In the genomic region with DNA sequence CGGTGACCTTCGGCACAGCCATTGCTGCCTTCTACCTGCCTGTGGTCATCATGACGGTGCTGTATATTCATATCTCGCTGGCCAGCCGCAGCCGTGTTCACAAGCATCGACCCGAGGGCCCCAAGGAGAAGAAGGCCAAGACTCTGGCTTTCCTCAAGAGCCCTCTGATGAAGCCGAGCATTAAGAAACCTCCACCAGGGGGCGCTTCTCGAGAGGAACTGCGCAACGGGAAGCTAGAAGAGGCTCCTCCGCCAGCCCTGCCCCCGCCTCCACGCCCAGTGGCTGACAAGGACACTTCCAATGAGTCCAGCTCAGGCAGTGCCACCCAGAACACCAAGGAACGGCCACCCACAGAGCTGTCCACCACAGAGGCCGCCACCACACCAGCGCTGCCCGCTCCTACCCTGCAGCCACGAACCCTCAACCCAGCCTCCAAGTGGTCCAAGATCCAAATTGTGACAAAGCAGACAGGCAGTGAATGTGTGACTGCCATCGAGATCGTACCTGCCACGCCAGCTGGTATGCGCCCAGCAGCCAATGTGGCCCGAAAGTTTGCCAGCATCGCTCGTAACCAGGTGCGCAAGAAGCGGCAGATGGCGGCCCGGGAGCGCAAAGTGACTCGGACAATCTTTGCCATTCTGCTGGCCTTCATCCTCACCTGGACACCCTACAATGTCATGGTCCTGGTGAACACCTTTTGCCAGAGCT, we compare ENCODE assay signal across 8 mouse cellular contexts. TPM values are rescaled to one million over a fixed set of nuclear protein-coding genes. Genes with fewer than 3 reads are reported as not detected.
DNase-seq lines count a peak whose midpoint lies in the region; ATAC-seq and TF ChIP-seq lines count a peak whose summit lies in the region.

No protein-coding gene starts in this region.

- no peak for TF ChIP-seq POLR2A in spleen, adult 2 months (IDR thresholded peaks at IDR 0.05; ENCODE audit: low read depth, low read length)

- H3K4me3 ChIP-seq in hindbrain, embryonic 11.5 days (ENCODE audit: low read depth, low read length): no peak overlapping the region
- H3K4me3 ChIP-seq in hindbrain, embryonic 14.5 days (replicated peaks; ENCODE audit: low read length): no peak overlapping the region
- H3K4me3 ChIP-seq in spleen, adult 2 months (ENCODE audit: extremely low read depth, insufficient read depth, insufficient read length): no peak overlapping the region

- H3K27me3 ChIP-seq in hindbrain, embryonic 11.5 days (ENCODE audit: control insufficient read depth, insufficient read depth, low read length): peaks cover 9% of the 10 kb centered on the region
- H3K27me3 ChIP-seq in hindbrain, embryonic 14.5 days (ENCODE audit: control insufficient read depth, insufficient read depth, low read length): peaks cover 22% of the 10 kb centered on the region
- peaks cover 9% of the 10 kb centered on the region; the same call in 1 of the 2 replicates for H3K27me3 ChIP-seq in spleen, adult 2 months (ENCODE audit: control insufficient read depth, insufficient read depth, low read length)

- no peak overlapping the region for H3K27ac ChIP-seq in hindbrain, embryonic 11.5 days (ENCODE audit: low read depth, low read length)
- H3K27ac ChIP-seq in hindbrain, embryonic 14.5 days: no peak overlapping the region
- no peak overlapping the region for H3K27ac ChIP-seq in spleen, adult 2 months (ENCODE audit: insufficient read depth, low read length)

- TF ChIP-seq CTCF in spleen, adult 2 months (IDR thresholded peaks at IDR 0.05; ENCODE audit: extremely low read depth, insufficient read depth, insufficient read length, insufficient replicate concordance): peak; percentile 66

- no peak overlapping the region for H3K9ac ChIP-seq in hindbrain, embryonic 11.5 days (ENCODE audit: low read depth, low read length)
- no peak overlapping the region for H3K9ac ChIP-seq in hindbrain, embryonic 14.5 days

- no peaks in the 10 kb centered on the region for H3K9me3 ChIP-seq in hindbrain, embryonic 11.5 days (ENCODE audit: control insufficient read depth, low read length)
- H3K9me3 ChIP-seq in hindbrain, embryonic 14.5 days (ENCODE audit: control insufficient read depth, low read length): no peaks in the 10 kb centered on the region

- 41% methylated on average over 34 of the region's 34 CpGs for WGBS in hindbrain, embryonic 11.5 days
- whole genome bisulfite sequencing in hindbrain, embryonic 14.5 days: 43% methylated on average over 34 of the region's 34 CpGs
- 47% methylated on average over 34 of the region's 34 CpGs for WGBS in spleen, adult 2 months

- no peaks in the 10 kb centered on the region for H3K36me3 ChIP-seq in hindbrain, embryonic 11.5 days (ENCODE audit: control insufficient read depth, insufficient read depth, low read length)
- peaks cover 2% of the 10 kb centered on the region; the same call in 1 of the 2 replicates for H3K36me3 ChIP-seq in hindbrain, embryonic 14.5 days (replicated peaks; ENCODE audit: control insufficient read depth, insufficient read depth)
- H3K36me3 ChIP-seq in spleen, adult 2 months (ENCODE audit: control insufficient read depth, insufficient read depth, low read length): peaks cover 3% of the 10 kb centered on the region

- ATAC-seq in hindbrain, embryonic 11.5 days (ENCODE audit: low FRiP score): no peak
- no peak for ATAC-seq in hindbrain, embryonic 14.5 days (ENCODE audit: low FRiP score)
- peak; percentile 34 for ATAC-seq in inflammation-experienced regulatory T-cells, adult 6 months
- ATAC-seq in megakaryocyte-erythroid progenitor cell, adult 5-6 weeks (replicated peaks; ENCODE audit: low FRiP score, low TSS enrichment, poor library complexity, severe bottlenecking): peak; percentile 20

- peak overlapping the region; percentile 17; the same call in 1 of the 2 replicates for H3K4me2 ChIP-seq in hindbrain, embryonic 11.5 days (replicated peaks; ENCODE audit: low read depth, low read length)
- no peak overlapping the region for H3K4me2 ChIP-seq in hindbrain, embryonic 14.5 days (replicated peaks)

- intact Hi-C loops in left cerebral cortex, postnatal 36 days (cut with DNase I): loop anchor here (5.0 kb wide), 2 partner anchors 34 to 129 kb away; no protein-coding TSS in a partner anchor

- peaks cover 4% of the 10 kb centered on the region; the same call in 1 of the 2 replicates for H3K4me1 ChIP-seq in hindbrain, embryonic 11.5 days (replicated peaks; ENCODE audit: control insufficient read depth, insufficient read depth, low read length)
- peaks cover 21% of the 10 kb centered on the region for H3K4me1 ChIP-seq in hindbrain, embryonic 14.5 days (replicated peaks; ENCODE audit: control insufficient read depth, insufficient read depth, low read length)
- H3K4me1 ChIP-seq in spleen, adult 2 months (ENCODE audit: control insufficient read depth, insufficient read depth, insufficient read length): peaks cover 18% of the 10 kb centered on the region

- DNase-seq in hindbrain, embryonic 11.5 days (ENCODE audit: low spot score): peak; percentile 92
- no peak for DNase-seq in hindbrain, embryonic 14.5 days (ENCODE audit: low spot score)
- peak; percentile 85 for DNase-seq in cerebellum, adult 11-12 months
- peak; percentile 76 to 77 for DNase-seq in frontal cortex, postnatal 25 days (ENCODE audit: low spot score in 2 of 2)
- DNase-seq in left cerebral cortex, postnatal 36 days (ENCODE audit: low spot score in 2 of 2): peak; percentile 83 to 84
- peak; percentile 40 to 70 for DNase-seq in spleen, adult 2 months (ENCODE audit: low read depth in 1 of 2, low spot score in 2 of 2)

RNA-seq across cellular contexts. Expression of a gene that starts 0.9 kb away (rescaled TPM):
- 0.20 and 0.42 TPM in 2 replicates for polyA plus RNA-seq in hindbrain, embryonic 11.5 days (2014; fragmentation: Nextera tagmentation; extraction: Ambion mirVana)
- polyA plus RNA-seq in hindbrain, embryonic 14.5 days (2014; fragmentation: Nextera tagmentation; extraction: Ambion mirVana): 0.52 and 0.67 TPM in 2 replicates
- polyA plus RNA-seq in inflammation-experienced regulatory T-cells, adult 6 months (2017; shearing (Covaris generic)): 1 to 10 TPM in 1 of 3 experiments, under 1 TPM in 1, not detected in 1; 0.23 to 1.9 TPM
- 10 to 100 TPM; 44.0 to 51.3 TPM for total RNA-seq in left cerebral cortex, postnatal 36 days (2021)
- 0.94 TPM in 1 of 2 replicates, not detected in the other for total RNA-seq in megakaryocyte-erythroid progenitor cell, adult 5-6 weeks (2014; fragmentation: Nextera tagmentation)
- total RNA-seq in megakaryocyte-erythroid progenitor cell, adult 5-6 weeks (2017): not detected in 2 replicates
- 0.39 and 0.45 TPM in 2 replicates for polyA plus RNA-seq in spleen, adult 2 months (2012; rRNA removed)

RNA-seq across cellular contexts. Expression of a gene that starts 4.1 kb away (rescaled TPM):
- 960 and 984 TPM in 2 replicates for polyA plus RNA-seq in hindbrain, embryonic 11.5 days (2014; fragmentation: Nextera tagmentation; extraction: Ambion mirVana)
- 154 and 171 TPM in 2 replicates for polyA plus RNA-seq in hindbrain, embryonic 14.5 days (2014; fragmentation: Nextera tagmentation; extraction: Ambion mirVana)
- 1 to 10 TPM; 1.5 to 2.2 (median 1.5) TPM for polyA plus RNA-seq in inflammation-experienced regulatory T-cells, adult 6 months (2017; shearing (Covaris generic))
- total RNA-seq in left cerebral cortex, postnatal 36 days (2021): 10 to 100 TPM; 15.6 to 23.5 TPM
- total RNA-seq in megakaryocyte-erythroid progenitor cell, adult 5-6 weeks (2014; fragmentation: Nextera tagmentation): 2.1 TPM in 1 of 2 replicates, not detected in the other
- total RNA-seq in megakaryocyte-erythroid progenitor cell, adult 5-6 weeks (2017): 0.75 TPM in 1 of 2 replicates, not detected in the other
- polyA plus RNA-seq in spleen, adult 2 months (2012; rRNA removed): 2.7 and 3.1 TPM in 2 replicates

RNA-seq across cellular contexts. Expression of a gene that starts 17.5 kb away (rescaled TPM):
- polyA plus RNA-seq in hindbrain, embryonic 11.5 days (2014; fragmentation: Nextera tagmentation; extraction: Ambion mirVana): 0.27 and 0.37 TPM in 2 replicates
- polyA plus RNA-seq in hindbrain, embryonic 14.5 days (2014; fragmentation: Nextera tagmentation; extraction: Ambion mirVana): 0.39 TPM in 1 of 2 replicates, not detected in the other
- polyA plus RNA-seq in inflammation-experienced regulatory T-cells, adult 6 months (2017; shearing (Covaris generic)): 1 to 10 TPM in 1 of 3 experiments, under 1 TPM in 2; 0.78 to 1.8 (median 0.83) TPM
- total RNA-seq in left cerebral cortex, postnatal 36 days (2021): not detected
- not detected in 2 replicates for total RNA-seq in megakaryocyte-erythroid progenitor cell, adult 5-6 weeks (2014; fragmentation: Nextera tagmentation)
- 0.33 and 1.5 TPM in 2 replicates for total RNA-seq in megakaryocyte-erythroid progenitor cell, adult 5-6 weeks (2017)
- not detected in 2 replicates for polyA plus RNA-seq in spleen, adult 2 months (2012; rRNA removed)

RNA-seq across cellular contexts. Expression of a gene that starts 47.7 kb away (rescaled TPM):
- 24.1 and 28.9 TPM in 2 replicates for polyA plus RNA-seq in hindbrain, embryonic 11.5 days (2014; fragmentation: Nextera tagmentation; extraction: Ambion mirVana)
- 39.0 and 42.6 TPM in 2 replicates for polyA plus RNA-seq in hindbrain, embryonic 14.5 days (2014; fragmentation: Nextera tagmentation; extraction: Ambion mirVana)
- 100 to 1,000 TPM in 2 of 3 experiments, 10 to 100 TPM in 1; 89.4 to 181 (median 130) TPM for polyA plus RNA-seq in inflammation-experienced regulatory T-cells, adult 6 months (2017; shearing (Covaris generic))
- 100 to 1,000 TPM; 503 to 538 TPM for total RNA-seq in left cerebral cortex, postnatal 36 days (2021)
- total RNA-seq in megakaryocyte-erythroid progenitor cell, adult 5-6 weeks (2014; fragmentation: Nextera tagmentation): 172 and 204 TPM in 2 replicates
- total RNA-seq in megakaryocyte-erythroid progenitor cell, adult 5-6 weeks (2017): 44.4 and 60.2 TPM in 2 replicates
- polyA plus RNA-seq in spleen, adult 2 months (2012; rRNA removed): 279 and 335 TPM in 2 replicates

Comparison
In these comparisons a context has a peak if more than half of its experiments do, and no peak if none do; other contexts are left out.
1. ATAC-seq: peak in inflammation-experienced regulatory T-cells, adult 6 months (single experiment) and megakaryocyte-erythroid progenitor cell, adult 5-6 weeks (single experiment); none in hindbrain, embryonic 11.5 days (single experiment) and hindbrain, embryonic 14.5 days (single experiment).
2. RNA of a gene that starts 4.1 kb away (polyA plus RNA-seq): 960 to 984 TPM in hindbrain, embryonic 11.5 days and 154 to 171 TPM in hindbrain, embryonic 14.5 days; 2.7 to 3.1 TPM in spleen, adult 2 months and 1.5 to 2.2 TPM in inflammation-experienced regulatory T-cells, adult 6 months; every median in the first group is over 10 times any median in the second.